Mouse (Mus musculus): Measurements from ENCODE around the gene Dip2b.

DNA sequence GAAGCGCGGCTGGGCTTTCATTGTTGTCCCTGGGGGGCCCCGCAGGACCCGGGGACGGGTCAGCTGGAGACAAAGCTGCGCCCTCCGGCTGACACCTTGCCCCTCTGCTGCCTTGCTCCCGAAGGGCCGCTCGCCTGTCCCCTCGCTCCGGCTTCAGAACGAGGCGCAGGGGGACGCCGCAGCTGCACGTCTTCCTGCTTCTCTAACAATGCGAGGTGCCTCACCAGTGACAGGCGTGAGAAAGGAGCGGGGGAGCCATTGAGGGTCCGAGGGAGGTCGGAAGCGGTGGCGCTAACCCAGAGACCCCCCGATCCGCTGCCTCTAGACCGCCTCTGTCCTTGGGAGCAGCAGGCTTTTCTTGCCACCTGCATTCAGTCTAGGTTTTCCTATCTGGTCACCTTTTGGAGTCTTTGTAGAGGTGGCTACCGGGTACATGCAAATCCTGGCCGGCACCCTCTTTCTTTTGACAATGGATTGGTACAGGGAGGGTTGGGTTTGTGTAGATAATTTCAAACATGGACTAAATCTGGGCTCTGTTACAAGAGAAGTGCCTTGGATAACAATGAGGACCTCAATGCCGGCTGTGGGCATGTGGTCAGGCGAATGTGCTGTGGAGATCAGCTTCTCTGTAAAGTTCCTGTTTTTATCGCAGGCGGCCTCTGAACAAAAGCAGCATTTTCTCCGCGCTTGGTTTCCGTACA is 687 bp downstream of the Dip2b start:
- no peak; the same call in 1 of the 2 replicates for TF ChIP-seq CTCF (IDR thresholded peaks at IDR 0.05; ENCODE audit: low read depth)
- TF ChIP-seq EP300 (IDR thresholded peaks at IDR 0.05; ENCODE audit: low read depth) = no peak

Data from liver, postnatal 0 days (tissue).